Mouse (Mus musculus) kidney, adult 2 months (tissue): Measurements from ENCODE around the gene Vps51. TPM values are rescaled to one million over a fixed set of nuclear protein-coding genes. Genes with fewer than 3 reads are reported as not detected.

Experiments
- DNase-seq: peaks from one replicate; pipeline ENCODE4 v3.0.0; 2021
- H3K27ac ChIP-seq: fragments of 200-500 bp; 2 replicates; pipeline ENCODE4 v1.5.1; 2012; ENCODE audit warnings: low read depth, low read length, control low read depth, inconsistent platforms; ENCODE audit not compliant: insufficient read depth
- H3K27me3 ChIP-seq: fragments of 200-500 bp; replicated peaks from 2 replicates; pipeline ENCODE4 v1.6.1; 2012; ENCODE audit warnings: mild to moderate bottlenecking, moderate library complexity, low read length, inconsistent platforms; ENCODE audit not compliant: control insufficient read depth, insufficient read depth
- H3K36me3 ChIP-seq: fragments of 200-500 bp; 2 replicates; pipeline ENCODE4 v1.6.1; 2012; ENCODE audit warnings: mild to moderate bottlenecking, moderate library complexity, low read length, inconsistent platforms; ENCODE audit not compliant: control insufficient read depth, insufficient read depth
- H3K4me1 ChIP-seq: fragments of 200-500 bp; 2 replicates; pipeline ENCODE4 v1.6.1; 2011; ENCODE audit warnings: low read length; ENCODE audit not compliant: control insufficient read depth, insufficient read depth
- H3K4me3 ChIP-seq: fragments of 200-500 bp; 2 replicates; pipeline ENCODE4 v1.5.1; 2011; ENCODE audit warnings: mild to moderate bottlenecking, low read depth, low read length, control low read depth; ENCODE audit not compliant: insufficient read depth
- CTCF ChIP-seq: fragments of 200-500 bp; conservative IDR thresholded peaks from 2 replicates; pipeline ENCODE4 v1.5.1; 2011; ENCODE audit warnings: low read depth, mild to moderate bottlenecking, control low read depth, low read length, moderate library complexity, mixed read lengths; ENCODE audit not compliant: insufficient read depth, insufficient read length
- POLR2A ChIP-seq: fragments of 200-500 bp; IDR thresholded peaks from one replicate; pipeline ENCODE4 v1.6.1; 2011; ENCODE audit warnings: low read depth, low read length, control low read depth
- WGBS: fragments of 180-500 bp; shearing (Covaris S2); methylation state at CpG from one replicate; pipeline ENCODE4 v1.1.7; 2018; 5-methylcytosine and 5-hydroxymethylcytosine counted together
- polyA plus RNA-seq: library from polyadenylated mRNA; depleted of rRNA; stranded (reverse); fragments of >200 nt; gene quantifications from 2 replicates; pipeline ENCODE4 v1.2.3, GENCODE M21; 2012; rRNA removed

The Vps51 gene
- 65.0 and 67.1 TPM in 2 replicates for polyA plus RNA-seq

DNA sequence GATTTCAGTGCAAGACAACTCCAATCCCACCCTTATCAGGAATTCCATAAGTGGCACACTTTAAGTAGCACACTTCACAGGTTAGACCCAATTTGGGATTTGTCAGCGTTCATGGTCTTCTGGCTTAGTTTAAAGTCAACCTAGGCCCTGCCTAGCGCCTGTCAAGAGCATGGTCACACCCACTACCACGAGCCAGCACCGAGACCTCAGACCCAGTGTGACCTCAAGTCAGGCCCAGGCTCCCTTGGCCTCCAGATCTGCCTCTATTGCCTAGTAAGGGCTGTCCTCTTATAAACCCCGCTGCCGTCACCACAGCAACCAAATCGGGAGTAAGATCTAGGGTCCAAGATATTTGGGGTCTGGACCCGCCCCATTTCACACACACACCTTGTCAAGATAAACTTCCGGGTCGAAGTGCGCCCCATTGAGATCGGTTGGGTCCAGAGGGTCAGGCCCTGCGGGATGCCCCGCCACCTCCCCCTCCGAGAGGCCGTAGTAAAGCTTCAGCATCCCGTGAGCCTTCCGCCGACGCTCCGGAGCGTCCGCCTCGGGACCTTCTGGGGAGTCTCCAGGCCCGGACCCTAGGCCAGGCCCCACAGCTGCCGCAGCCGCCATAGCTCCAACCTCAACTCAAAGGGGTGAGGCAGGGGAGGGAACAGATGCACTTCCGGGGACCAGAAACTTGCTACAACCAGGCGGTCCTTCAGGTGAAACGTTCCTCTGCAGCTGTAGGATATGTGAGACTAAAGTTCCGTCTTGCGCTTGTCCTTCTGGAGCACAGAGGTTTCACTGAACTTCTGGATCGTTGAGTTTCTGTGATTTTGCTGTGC, at the start of gene Vps51:
Gene Vps51 (minus strand): TSS at position 668 of the 830 bp plus-strand sequence.
- TF ChIP-seq CTCF = no peak
- TF ChIP-seq POLR2A = no peak
- H3K36me3 ChIP-seq = no peaks in the 10 kb centered on the region
- H3K27me3 ChIP-seq = no peaks in the 10 kb centered on the region
- under 1% methylated on average over 33 of the region's 33 CpGs for WGBS
- peaks cover 5% of the 10 kb centered on the region for H3K4me1 ChIP-seq
- peak; percentile 95 for DNase-seq
- peak within 1 kb of the TSS; percentile 73 for H3K4me3 ChIP-seq
- peak within 1 kb of the TSS; percentile 61 for H3K27ac ChIP-seq

DNA sequence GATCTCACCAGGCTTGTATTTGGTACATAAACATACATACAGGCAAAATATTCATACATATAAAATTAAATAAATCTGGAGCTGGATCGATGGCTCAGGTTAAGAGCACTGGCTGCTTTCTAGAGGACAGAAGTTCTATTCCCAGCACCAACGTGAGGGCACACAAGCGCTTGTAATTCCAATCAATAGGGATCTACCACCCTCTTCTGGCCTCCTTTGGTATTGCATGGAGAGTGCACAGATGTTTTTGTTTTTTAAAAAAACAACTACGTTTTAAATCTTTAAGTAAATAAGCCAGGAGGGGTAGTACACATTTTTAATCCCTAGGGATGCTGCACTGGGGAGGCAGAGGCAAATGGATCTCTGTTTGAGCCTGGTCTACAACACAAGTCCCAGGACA, 49.3 kb upstream of the Vps51 start:
- DNase-seq = peak; percentile 74
- H3K36me3 ChIP-seq = no peaks in the 10 kb centered on the region
- no peak overlapping the region for H3K4me3 ChIP-seq
- TF ChIP-seq CTCF (peak; percentile 61), POLR2A (no peak)
- peaks cover 2% of the 10 kb centered on the region; the same call in 1 of the 2 replicates for H3K4me1 ChIP-seq
- no peak overlapping the region for H3K27ac ChIP-seq
- 27% methylated on average over 4 of the region's 4 CpGs for WGBS
- H3K27me3 ChIP-seq = no peaks in the 10 kb centered on the region

DNA sequence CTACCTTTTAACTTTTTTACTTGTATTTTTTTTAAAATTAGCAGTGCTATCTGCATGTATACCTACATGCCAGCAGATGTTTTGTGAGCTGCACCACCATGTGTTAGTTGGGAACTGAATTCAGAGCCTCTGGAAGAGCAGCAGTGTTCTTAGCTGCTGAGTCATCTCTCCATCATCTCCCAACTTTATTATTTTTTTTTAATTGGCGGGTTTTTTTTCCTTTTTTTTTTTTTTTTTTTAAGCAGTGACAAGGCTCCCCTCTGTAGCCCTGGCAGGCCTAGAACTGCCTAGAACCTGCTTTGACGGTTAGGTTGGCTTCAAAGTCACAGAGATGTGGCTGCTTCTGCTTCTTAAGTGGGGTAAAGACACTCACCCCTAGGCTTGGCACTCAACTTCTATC, 47.9 kb upstream of the Vps51 start:
- Histone ChIP-seq H3K27me3 (no peaks in the 10 kb centered on the region), H3K4me1 (peaks cover 2% of the 10 kb centered on the region; the same call in 1 of the 2 replicates), H3K4me3 (no peak overlapping the region), H3K36me3 (no peaks in the 10 kb centered on the region), H3K27ac (no peak overlapping the region)
- no peak for DNase-seq
- WGBS = 65% methylated on average over 2 of the region's 2 CpGs
- TF ChIP-seq CTCF (no peak), POLR2A (no peak)

GRCm38 (mm10) chr19:6123330-6123729, 46.3 kb upstream of the Vps51 start:
- Histone ChIP-seq H3K36me3 (no peaks in the 10 kb centered on the region), H3K4me3 (no peak overlapping the region), H3K4me1 (peaks cover 5% of the 10 kb centered on the region; the same call in 1 of the 2 replicates), H3K27ac (no peak overlapping the region), H3K27me3 (no peaks in the 10 kb centered on the region)
- no peak for TF ChIP-seq POLR2A
- no peak for TF ChIP-seq CTCF
- no peak for DNase-seq
- 64% methylated on average over 8 of the region's 8 CpGs for WGBS

- Histone ChIP-seq H3K4me3 (no peak overlapping the region), H3K4me1 (peaks cover 5% of the 10 kb centered on the region; the same call in 1 of the 2 replicates), H3K27me3 (no peaks in the 10 kb centered on the region), H3K27ac (no peak overlapping the region), H3K36me3 (no peaks in the 10 kb centered on the region)
- TF ChIP-seq CTCF (no peak), POLR2A (no peak)
- 49% methylated on average over 19 of the region's 19 CpGs for WGBS
- no peak for DNase-seq
Measured at GRCm38 (mm10) chr19:6121761-6122160, 44.7 kb upstream of the Vps51 start.

DNA sequence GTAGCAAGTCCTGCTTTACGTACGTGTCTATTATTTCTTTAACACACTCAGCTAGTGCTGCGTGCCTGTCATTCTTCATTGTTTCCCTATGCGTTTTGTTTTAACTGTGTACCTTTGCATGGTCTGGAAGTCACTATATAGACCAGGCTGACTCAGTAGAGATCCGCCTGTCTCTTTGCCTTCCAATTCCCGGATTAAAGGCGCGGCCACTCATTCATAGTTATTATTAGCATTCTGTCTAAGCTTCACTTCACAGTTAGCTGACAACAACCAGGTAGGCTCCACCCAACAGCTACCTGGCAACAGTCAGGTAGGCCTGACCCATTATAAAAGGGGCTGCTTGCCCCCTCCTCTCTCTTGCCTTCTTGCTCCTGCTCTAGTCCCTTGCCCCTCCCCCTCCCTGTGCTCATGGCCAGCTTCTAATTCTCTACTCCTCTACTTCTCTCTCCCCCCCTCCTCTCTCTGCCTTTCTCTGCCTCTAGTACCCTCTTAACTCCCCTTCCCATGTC, 41.7 kb upstream of the Vps51 start:
- H3K27ac ChIP-seq = peak overlapping the region; percentile 44
- peak overlapping the region; percentile 15 for H3K4me3 ChIP-seq
- 3% methylated on average over 8 of the region's 8 CpGs for WGBS
- no peak for DNase-seq
- H3K27me3 ChIP-seq = no peaks in the 10 kb centered on the region
- peaks cover 3% of the 10 kb centered on the region; the same call in 1 of the 2 replicates for H3K4me1 ChIP-seq
- no peak for TF ChIP-seq POLR2A
- H3K36me3 ChIP-seq = no peaks in the 10 kb centered on the region

GRCm38 (mm10) chr19:6117986-6118676, 41.1 kb upstream of the Vps51 start, which contains the start of gene Sac3d1:
TSS of gene Sac3d1 (minus strand) at chr19:6118650.
- H3K27ac ChIP-seq = peak within 1 kb of the TSS; percentile 44
- peak within 1 kb of the TSS; percentile 77 for H3K4me3 ChIP-seq
- H3K36me3 ChIP-seq = no peaks in the 10 kb centered on the region
- DNase-seq = peak; percentile 95
- TF ChIP-seq POLR2A (peak; percentile 16), CTCF (no peak)
- no peaks in the 10 kb centered on the region for H3K27me3 ChIP-seq
- peaks cover 3% of the 10 kb centered on the region; the same call in 1 of the 2 replicates for H3K4me1 ChIP-seq
- WGBS = under 1% methylated on average over 77 of the region's 77 CpGs
